Mouse (Mus musculus) left cerebral cortex, postnatal 14 days (tissue): ENCODE data around the gene Cxcl14. TPM values are rescaled to one million over a fixed set of nuclear protein-coding genes. Genes with fewer than 3 reads are reported as not detected.

ENCODE experiments used
- DNase-seq, 2 experiments: peaks; one replicate each; pipeline ENCODE4 v3.0.0; 2021 to 2022; ENCODE audit warnings: low spot score in 2 of 2, mixed read lengths in 1 of 2
- intact Hi-C: fragments of 180-260 bp; cut with DNase I; formaldehyde crosslinking; loops from one replicate; pipeline ENCODE4 v1.15.1; 2025
- long read RNA-seq, 2 experiments: library from polyadenylated mRNA; stranded (forward); transcript quantifications; one replicate each; pipeline ENCODE4 v2.0.0; 2021
- total RNA-seq, 2 experiments: library from RNA; stranded (reverse); gene quantifications; 2 replicates each; pipeline ENCODE4 v1.2.3; 2021

Cxcl14 gene
- 100 to 1,000 TPM; 125 to 136 TPM for total RNA-seq
- long read RNA-seq, experiment 1, transcript Cxcl14-201 (4 exons, 1,827 nt), result major isoform, 172 of 190 reads
- long read RNA-seq, experiment 1, partial matches to known transcripts, result 12 of 190 reads
- long read RNA-seq, experiment 1, other reads (novel, unspliced or antisense), result 5 of 190 reads
- long read RNA-seq, experiment 2, transcript Cxcl14-201 (4 exons, 1,827 nt), result major isoform, 152 of 162 reads
- long read RNA-seq, experiment 2, partial matches to known transcripts, result 8 of 162 reads
- long read RNA-seq, experiment 2, other reads (novel, unspliced or antisense), result 1 of 162 reads

- DNase-seq, result peak; percentile 57 to 67
- intact Hi-C loops, result loop anchor here (5.0 kb wide), 1 partner anchor 126 kb away; no protein-coding TSS in a partner anchor
These were observed at the start of gene Cxcl14 for GRCm38 (mm10) chr13:56295943-56296658. Gene Cxcl14 (minus strand): TSS chr13:56296551.

GRCm38 (mm10) chr13:56344355-56344754 is 48.0 kb upstream of the Cxcl14 start:
- DNase-seq, result no peak
- intact Hi-C loops, result no loop called here

GRCm38 (mm10) chr13:56342491-56342890 is 46.1 kb upstream of the Cxcl14 start:
- DNase-seq, result no peak
- intact Hi-C loops, result no loop called here

- intact Hi-C loops, result no loop called here
- no peak for DNase-seq
These were observed 44.2 kb upstream of the Cxcl14 start for GRCm38 (mm10) chr13:56340513-56340912.

- no peak for DNase-seq
- intact Hi-C loops, result no loop called here
These were observed 43.5 kb upstream of the Cxcl14 start for GRCm38 (mm10) chr13:56339816-56340215.

GRCm38 (mm10) chr13:56336982-56337381 is 40.6 kb upstream of the Cxcl14 start:
- intact Hi-C loops, result no loop called here
- DNase-seq, result peak in 1 of 2 experiments; percentile 21

GRCm38 (mm10) chr13:56334802-56335690 is 38.7 kb upstream of the Cxcl14 start:
- DNase-seq, result no peak
- intact Hi-C loops, result no loop called here

- DNase-seq, result no peak
- intact Hi-C loops, result no loop called here
These were observed 37.9 kb upstream of the Cxcl14 start for GRCm38 (mm10) chr13:56334236-56334635.

GRCm38 (mm10) chr13:56332356-56332755 is 36.0 kb upstream of the Cxcl14 start:
- no peak for DNase-seq
- intact Hi-C loops, result no loop called here

- intact Hi-C loops, result no loop called here
- DNase-seq, result no peak
These were observed 34.5 kb upstream of the Cxcl14 start for GRCm38 (mm10) chr13:56330603-56331455.

- intact Hi-C loops, result no loop called here
These were observed 33.4 kb upstream of the Cxcl14 start for GRCm38 (mm10) chr13:56329769-56330168.

GRCm38 (mm10) chr13:56329165-56329564 is 32.8 kb upstream of the Cxcl14 start:
- no peak for DNase-seq
- intact Hi-C loops, result no loop called here

More at GRCm38 (mm10) chr13:56329769-56330168, 33.4 kb upstream of the Cxcl14 start:
- DNase-seq, result no peak

GRCm38 (mm10) chr13:56327779-56328178 is 31.4 kb upstream of the Cxcl14 start:
- intact Hi-C loops, result no loop called here
- DNase-seq, result no peak

- DNase-seq, result no peak
- intact Hi-C loops, result no loop called here
These were observed 25.3 kb upstream of the Cxcl14 start for GRCm38 (mm10) chr13:56321635-56322034.

GRCm38 (mm10) chr13:56316930-56317329 is 20.6 kb upstream of the Cxcl14 start:
- intact Hi-C loops, result no loop called here
- DNase-seq, result peak; percentile 55 to 71

GRCm38 (mm10) chr13:56315201-56315600 is 18.9 kb upstream of the Cxcl14 start:
- intact Hi-C loops, result no loop called here
- peak in 1 of 2 experiments; percentile 15 for DNase-seq

GRCm38 (mm10) chr13:56305058-56305457 is 8.7 kb upstream of the Cxcl14 start:
- intact Hi-C loops, result no loop called here

GRCm38 (mm10) chr13:56304453-56304852 is 8.1 kb upstream of the Cxcl14 start:
- intact Hi-C loops, result no loop called here
- no peak for DNase-seq

More at GRCm38 (mm10) chr13:56305058-56305457, 8.7 kb upstream of the Cxcl14 start:
- DNase-seq, result no peak

- DNase-seq, result no peak
- intact Hi-C loops, result loop anchor here (5.0 kb wide), 1 partner anchor 123 kb away; no protein-coding TSS in a partner anchor
These were observed 3.0 kb upstream of the Cxcl14 start for GRCm38 (mm10) chr13:56299336-56299735.
